Mouse (Mus musculus) spleen, postnatal 36 days (tissue): ENCODE measurements around the gene Cys1.
"Not testable (repeated sequence)": the region's sequence is repeated elsewhere in the genome, so short reads cannot be mapped to it uniquely, and the experiment has no call there.

Experiments
- DNase-seq, 2 experiments: peaks; one replicate each; pipeline ENCODE4 v3.0.0; 2022; ENCODE audit warnings: low spot score in 2 of 2, mixed read lengths in 1 of 2

Cys1 gene

DNA sequence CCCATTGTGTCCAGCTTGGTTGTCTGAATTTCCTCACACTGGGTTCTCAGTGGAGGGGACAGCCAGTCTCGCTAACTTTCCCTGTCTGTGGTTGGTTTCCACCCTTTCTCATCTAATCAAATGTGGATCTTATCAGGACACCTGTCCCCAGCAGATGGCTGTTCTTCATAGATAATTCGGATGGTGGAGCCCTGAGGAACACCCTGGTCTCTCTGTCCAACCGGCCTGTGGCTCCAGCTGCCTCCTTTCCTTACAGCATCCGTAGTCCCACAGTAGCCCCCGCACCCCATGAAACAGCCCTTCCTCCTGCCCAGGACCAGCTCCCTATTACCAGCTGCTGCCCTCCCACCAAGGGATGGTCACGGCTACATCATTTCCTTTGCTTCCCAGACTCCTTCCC is 35.7 kb downstream of the Cys1 start:
- DNase-seq = peak; percentile 22 to 56

DNA sequence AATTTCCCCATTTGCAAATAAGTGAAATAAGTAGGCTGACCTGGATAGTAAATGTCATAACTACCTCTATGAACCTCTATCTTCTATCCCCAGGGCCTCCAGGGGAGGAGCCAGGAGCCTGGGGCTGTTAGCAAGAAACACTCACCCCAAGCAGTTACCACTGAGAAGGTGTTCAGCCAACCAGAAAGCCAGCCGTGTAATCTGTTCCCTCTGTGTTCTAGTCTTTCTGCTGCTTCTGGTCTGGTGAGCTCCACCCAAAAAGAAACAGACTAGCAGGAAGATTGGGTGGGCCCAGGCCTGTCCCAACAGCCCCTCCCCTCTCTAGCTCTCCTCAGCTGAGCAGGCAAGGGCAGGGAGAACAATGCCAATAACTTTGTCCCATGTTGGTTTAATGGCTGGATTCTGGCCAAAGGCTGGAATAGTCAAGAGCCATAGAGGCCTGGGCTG is 37.5 kb downstream of the Cys1 start:
- peak; percentile 67 to 69 for DNase-seq

DNA sequence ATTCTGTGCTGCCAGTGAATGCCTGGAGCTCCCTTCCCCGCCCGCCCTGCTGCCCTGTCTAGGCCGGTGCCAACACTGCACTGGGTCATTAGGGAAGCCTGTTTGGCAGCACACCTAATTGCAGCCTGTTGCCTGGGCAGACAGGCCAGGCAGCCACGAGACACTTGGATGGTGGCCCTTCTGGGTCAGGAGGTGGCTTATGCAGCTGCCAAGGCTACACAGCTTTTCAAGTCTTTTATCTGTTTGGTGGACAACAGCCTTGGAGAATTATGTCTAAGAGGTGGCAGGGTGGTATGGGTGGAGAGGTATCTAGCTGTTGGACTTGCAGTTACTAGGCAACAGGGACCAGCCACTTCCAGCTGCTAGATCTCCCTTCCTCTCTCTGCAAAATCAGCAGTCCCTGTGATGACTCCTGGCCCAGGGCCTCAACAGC is 39.2 kb downstream of the Cys1 start:
- DNase-seq = no peak

DNA sequence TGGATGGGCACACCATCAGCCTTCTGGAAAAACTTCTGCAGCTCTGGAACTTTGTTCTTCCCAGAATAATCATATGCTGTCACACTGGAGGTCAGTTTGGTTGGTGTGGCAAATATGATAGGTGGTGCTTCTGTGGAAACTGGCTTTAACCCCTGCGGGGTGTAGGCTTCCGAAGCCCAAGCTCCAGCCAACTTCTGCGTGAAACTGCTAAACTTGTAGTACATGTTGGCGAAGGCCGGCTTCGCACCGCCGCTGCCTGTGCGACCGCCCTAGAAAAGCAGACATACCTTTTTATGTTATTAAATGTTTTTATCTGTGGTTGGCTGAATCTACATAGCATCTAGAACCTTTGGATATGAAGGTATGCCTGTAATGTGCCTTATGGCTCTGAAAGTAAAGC is 42.8 kb downstream of the Cys1 start:
- not testable (repeated sequence) for DNase-seq

DNA sequence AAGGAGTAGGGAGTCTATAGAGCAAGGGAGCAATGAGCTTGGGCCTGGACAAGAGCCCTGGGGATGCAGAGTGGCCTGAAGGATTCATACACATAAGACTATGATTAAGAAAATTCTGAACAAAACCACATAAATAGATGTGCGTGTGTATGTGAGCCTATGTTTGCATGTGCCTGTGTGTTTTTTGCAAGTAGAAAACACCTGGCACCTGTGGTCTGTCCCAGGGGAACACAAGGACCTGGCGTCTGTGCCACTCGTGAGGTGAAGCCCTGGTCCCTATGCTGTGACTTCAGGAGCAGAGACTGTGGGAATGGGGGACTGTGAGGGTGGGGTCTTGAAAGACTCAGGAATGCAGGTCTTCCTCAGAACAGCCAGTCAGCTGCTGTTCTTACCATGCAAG is 47.0 kb downstream of the Cys1 start:
- no peak for DNase-seq

DNA sequence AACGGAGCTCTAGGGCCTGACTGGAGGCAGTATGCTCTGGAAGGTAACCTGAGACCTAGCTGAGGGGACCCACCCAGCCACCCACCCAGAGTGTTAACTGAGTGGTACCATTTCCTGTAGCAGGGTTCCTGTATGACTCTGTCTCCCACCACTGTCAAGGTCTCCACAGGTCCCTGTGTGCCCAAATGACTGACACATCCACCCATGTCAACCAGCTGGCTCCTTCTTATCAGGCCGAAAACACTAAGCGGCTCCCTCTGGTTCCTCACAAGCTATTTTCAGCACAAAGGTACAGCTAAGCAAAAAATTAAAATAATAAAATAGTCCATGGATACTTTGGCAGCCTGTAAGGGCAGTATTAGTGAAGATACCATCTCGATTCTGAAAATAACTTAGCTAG is 47.4 kb downstream of the Cys1 start:
- DNase-seq = no peak

DNA sequence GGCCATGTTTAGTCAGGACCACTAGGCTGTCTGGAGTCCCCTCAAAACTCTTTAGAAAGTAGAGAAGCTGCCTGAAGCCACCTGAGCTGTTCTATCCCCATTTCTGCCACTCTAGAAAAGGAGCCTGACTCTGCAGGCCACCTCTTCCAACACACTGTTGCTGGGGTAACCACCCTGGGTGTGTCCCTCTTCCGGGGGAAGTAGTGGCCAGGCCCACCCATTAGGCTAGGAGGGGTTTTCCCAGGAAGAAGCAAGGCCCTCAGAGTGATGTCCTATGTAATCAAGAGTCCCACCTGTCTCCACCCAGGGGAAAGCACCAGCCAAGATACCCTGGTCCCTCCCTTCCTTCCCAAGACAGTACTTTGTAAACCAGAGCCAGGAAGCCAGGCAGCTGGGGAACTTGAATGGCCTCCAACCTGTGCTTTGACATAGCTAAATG is 47.8 kb downstream of the Cys1 start:
- peak; percentile 59 to 68 for DNase-seq

DNA sequence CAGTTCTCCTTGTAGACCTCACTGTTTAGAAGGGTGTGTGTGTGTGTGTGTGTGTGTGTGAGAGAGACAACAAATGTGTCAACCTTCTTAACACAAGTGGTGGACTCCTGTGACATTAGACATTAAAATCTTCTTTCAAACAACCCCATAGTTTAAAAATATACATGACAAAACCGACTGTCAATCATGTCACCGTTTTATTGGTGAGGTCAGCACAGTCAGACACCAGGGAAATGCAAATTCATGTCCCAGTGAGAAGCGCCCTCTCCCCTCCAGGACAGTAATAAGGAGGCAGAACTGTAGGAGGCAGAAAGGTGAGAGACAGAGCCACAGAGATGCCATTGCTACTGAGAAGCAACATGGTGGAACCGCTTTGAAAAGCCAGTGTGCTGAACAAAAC is 49.2 kb downstream of the Cys1 start:
- no peak for DNase-seq

DNA sequence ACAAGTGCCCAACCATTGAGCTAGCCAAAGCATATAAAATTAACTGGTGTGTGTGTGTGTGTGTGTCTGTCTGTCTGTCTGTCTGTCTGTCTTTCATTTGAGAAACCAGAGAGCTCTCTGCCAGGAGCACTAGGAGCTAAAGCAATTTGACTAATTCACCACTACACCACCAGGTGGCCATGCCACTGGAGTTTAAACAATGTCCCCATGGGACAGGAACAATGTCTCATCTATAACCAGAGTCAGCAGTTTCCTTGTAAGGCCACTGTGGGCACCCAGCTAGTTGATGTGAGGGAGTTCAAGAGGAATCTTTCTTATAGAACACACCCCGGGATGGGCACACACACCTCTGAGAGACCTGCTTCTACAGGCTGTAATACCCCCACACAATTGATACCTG is 51.4 kb downstream of the Cys1 start:
- DNase-seq = peak; percentile 47 to 61

DNA sequence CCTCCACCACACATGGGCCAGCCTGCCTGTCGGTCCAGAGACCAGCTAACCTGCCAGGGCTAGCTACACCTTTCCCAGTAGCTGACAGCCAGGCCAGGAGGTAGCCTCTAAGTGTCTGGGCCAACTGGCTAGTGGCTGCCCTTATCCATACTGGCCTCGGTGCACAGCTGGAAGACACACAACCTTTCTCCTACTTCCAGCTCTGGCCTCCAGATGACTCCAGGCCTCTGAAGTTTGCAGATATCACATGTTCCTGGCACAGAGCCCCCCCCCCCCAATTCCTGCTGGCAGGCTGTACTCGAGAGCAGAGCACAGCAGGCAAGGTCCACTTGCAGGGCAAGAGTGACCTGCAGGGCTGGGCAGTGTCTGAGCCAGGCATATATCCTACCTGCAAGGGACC is 54.4 kb downstream of the Cys1 start:
- no peak for DNase-seq

DNA sequence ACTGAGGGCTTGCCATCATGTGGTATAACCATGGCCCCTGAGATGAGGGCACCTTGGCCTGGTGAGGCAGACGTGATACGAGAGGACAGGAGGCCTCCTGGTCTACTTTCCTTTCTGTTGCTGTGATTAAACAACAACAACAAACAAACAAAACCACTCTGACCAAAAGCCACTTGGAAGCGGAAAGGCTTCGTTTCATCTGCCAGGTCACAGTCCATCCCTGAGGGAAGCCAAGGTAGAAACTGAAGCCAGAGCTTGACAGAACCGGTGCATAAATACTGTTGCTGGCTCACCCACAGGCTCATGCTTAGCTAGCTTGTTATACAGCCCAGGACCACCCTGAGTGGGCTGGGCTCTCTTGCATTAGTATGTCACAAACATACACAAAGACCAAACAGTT is 55.2 kb downstream of the Cys1 start:
- DNase-seq = no peak

DNA sequence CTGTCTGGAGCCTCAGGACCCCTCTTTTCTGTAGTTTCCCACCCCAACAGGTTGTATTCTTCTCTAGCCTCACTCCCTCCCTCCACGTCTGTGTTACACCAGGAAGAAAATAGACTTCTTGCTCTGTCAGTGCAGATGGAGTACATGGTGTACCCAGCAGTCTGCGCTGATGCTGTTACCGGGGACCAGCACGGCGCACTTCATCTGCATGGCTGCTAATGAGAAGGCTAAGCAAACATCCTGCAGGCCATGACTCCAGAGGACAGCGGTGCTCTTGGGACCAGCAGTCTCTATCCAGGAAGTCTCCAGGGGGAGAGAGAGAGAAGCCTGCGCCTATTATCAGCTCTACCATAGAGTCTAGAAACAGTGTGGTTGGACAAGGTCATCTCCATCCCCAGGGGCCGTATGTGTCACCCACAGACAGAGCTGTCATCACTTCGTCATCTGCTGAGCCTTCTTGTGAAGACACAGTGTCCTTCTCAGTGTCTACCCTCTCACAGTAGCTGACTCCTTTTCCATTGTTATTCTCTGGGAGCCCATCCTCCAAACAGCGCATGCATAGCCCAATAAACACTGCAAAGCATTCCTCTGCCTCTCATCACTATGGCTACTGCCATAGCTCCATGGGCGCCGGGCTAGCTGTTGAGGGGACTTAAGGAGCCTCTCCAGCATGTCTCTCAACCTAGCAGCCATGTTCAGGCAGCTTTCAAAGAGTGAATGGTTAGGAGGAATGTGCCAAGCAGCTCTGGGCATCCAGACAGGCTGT is 57.9 kb downstream of the Cys1 start:
- DNase-seq = no peak

DNA sequence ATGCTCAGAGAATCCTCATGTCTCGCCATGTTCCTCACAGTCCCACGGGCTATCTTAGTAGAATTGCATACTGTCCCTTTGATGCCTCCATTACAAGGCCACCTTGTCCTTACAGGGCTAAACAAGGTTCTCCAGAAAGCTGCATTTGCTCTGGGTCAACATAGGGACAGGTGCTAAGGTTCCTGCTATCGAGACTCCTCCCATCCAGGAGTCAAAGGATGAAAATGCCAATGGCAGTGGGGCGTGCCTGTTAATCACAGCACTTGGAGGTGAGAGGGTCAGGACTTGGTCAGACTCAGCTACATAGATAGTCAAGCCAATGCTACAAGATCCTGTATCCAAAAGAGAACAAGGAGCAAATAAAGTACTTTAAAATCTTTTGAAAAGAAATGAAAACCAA is 62.2 kb downstream of the Cys1 start:
- DNase-seq = no peak
